Mouse (Mus musculus) ES-E14 (cell line): ENCODE results near the gene Pcdh15. TPM values are rescaled to one million over a fixed set of nuclear protein-coding genes. Genes with fewer than 3 reads are reported as not detected.

Experiments used
- DNase-seq: peaks from one replicate; pipeline ENCODE4 v3.0.0-alpha.2; 2013; ENCODE audit warnings: low read depth, low spot score
- H3K27ac ChIP-seq: 2 replicates; pipeline ENCODE4 v1.5.1; 2012; ENCODE audit warnings: low read depth, mild to moderate bottlenecking, low read length, moderate library complexity, mixed read lengths; ENCODE audit not compliant: poor library complexity, insufficient read depth, severe bottlenecking
- H3K36me3 ChIP-seq: 2 replicates; pipeline ENCODE4 v1.6.1; 2012; ENCODE audit warnings: mild to moderate bottlenecking, low read length, moderate library complexity, mixed read lengths; ENCODE audit not compliant: control insufficient read depth, poor library complexity, insufficient read depth, severe bottlenecking
- H3K4me1 ChIP-seq, 2 experiments: fragments of 150-350 bp in 1 of 2; sonication (generic) in 1 of 2; 2 replicates each; pipeline ENCODE4 v1.6.1; 2012; ENCODE audit warnings: low read length in 2 of 2, mild to moderate bottlenecking in 1 of 2, mixed read lengths in 1 of 2; ENCODE audit not compliant: control insufficient read depth in 2 of 2, insufficient read depth in 2 of 2, poor library complexity in 1 of 2
- H3K4me3 ChIP-seq, 2 experiments: fragments of 150-350 bp in 1 of 2; sonication (generic) in 1 of 2; 2 replicates each; pipeline ENCODE4 v1.5.1; 2012; ENCODE audit warnings: low read length in 2 of 2, low read depth in 1 of 2, mild to moderate bottlenecking in 1 of 2, mixed read lengths in 1 of 2; ENCODE audit not compliant: insufficient read depth in 1 of 2, poor library complexity in 1 of 2, severe bottlenecking in 1 of 2
- H3K9ac ChIP-seq: 2 replicates; pipeline ENCODE4 v1.6.1; 2012; ENCODE audit warnings: low read depth, mild to moderate bottlenecking, low read length, mixed read lengths; ENCODE audit not compliant: poor library complexity, insufficient read depth, severe bottlenecking
- H3K9me3 ChIP-seq: fragments of 150-350 bp; sonication (generic); 2 replicates; pipeline ENCODE4 v1.6.1; 2012; ENCODE audit warnings: low read depth, mild to moderate bottlenecking, low read length; ENCODE audit not compliant: control insufficient read depth, insufficient read depth
- CHD2 ChIP-seq: IDR thresholded peaks from 2 replicates; pipeline ENCODE4 v1.6.1; 2014; ENCODE audit warnings: mild to moderate bottlenecking, low read depth, low read length, inconsistent platforms
- HCFC1 ChIP-seq: IDR thresholded peaks from 2 replicates; pipeline ENCODE4 v1.6.1; 2012; ENCODE audit warnings: low read length, inconsistent platforms, borderline replicate concordance; ENCODE audit not compliant: insufficient read depth
- MAFK ChIP-seq: IDR thresholded peaks from 2 replicates; pipeline ENCODE4 v1.6.1; 2014; ENCODE audit warnings: mild to moderate bottlenecking, low read depth, low read length, inconsistent platforms; ENCODE audit not compliant: insufficient read depth
- ZC3H11A ChIP-seq: IDR thresholded peaks from 2 replicates; pipeline ENCODE4 v1.6.1; 2012; ENCODE audit warnings: low read depth, mild to moderate bottlenecking, inconsistent platforms, low read length, borderline replicate concordance
- ZNF384 ChIP-seq: IDR thresholded peaks from 2 replicates; pipeline ENCODE4 v1.6.1; 2012; ENCODE audit warnings: low read depth, low read length, inconsistent platforms
- in situ Hi-C, 2 experiments: fragments of 600-800 bp; cut with MboI; formaldehyde crosslinking; loops; one replicate each; pipeline ENCODE4 v1.15.1; 2025; ENCODE audit warnings: low sequenced_read_pairs in 2 of 2, inconsistent platforms in 1 of 2; ENCODE audit not compliant: unreplicated experiment in 2 of 2
- total RNA-seq: library from RNA; depleted of rRNA; stranded (reverse); fragments of 300-350 nt; gene quantifications from 2 replicates; pipeline ENCODE4 v1.2.3, GENCODE M21; 2012

Gene Pcdh15
- total RNA-seq, 1 experiment: 0.04 TPM

GRCm38 (mm10) chr10:73931185-73931584 lies 832.0 kb downstream of the Pcdh15 start:
- in situ Hi-C loops: no loop called here
- H3K9ac ChIP-seq: no peak overlapping the region
- H3K36me3 ChIP-seq: no peaks in the 10 kb centered on the region
- H3K9me3 ChIP-seq: no peaks in the 10 kb centered on the region
- no peak overlapping the region for H3K27ac ChIP-seq
- H3K4me1 ChIP-seq: no peaks in the 10 kb centered on the region
- H3K4me3 ChIP-seq: no peak overlapping the region
- no peak for TF ChIP-seq HCFC1
- no peak for DNase-seq

GRCm38 (mm10) chr10:73931996-73932679 lies 833.0 kb downstream of the Pcdh15 start:
- no peak for DNase-seq
- Histone ChIP-seq H3K27ac (no peak overlapping the region), H3K4me3 (no peak overlapping the region), H3K9ac (no peak overlapping the region), H3K36me3 (no peaks in the 10 kb centered on the region), H3K9me3 (no peaks in the 10 kb centered on the region), H3K4me1 (no peaks in the 10 kb centered on the region)
- no peak for TF ChIP-seq HCFC1
- in situ Hi-C loops: no loop called here

- TF ChIP-seq HCFC1 (no peak), CHD2 (no peak), MAFK (no peak), ZNF384 (no peak), ZC3H11A (no peak)
- no peaks in the 10 kb centered on the region for H3K36me3 ChIP-seq
- H3K4me1 ChIP-seq: no peaks in the 10 kb centered on the region
- H3K27ac ChIP-seq: no peak overlapping the region
- no peak overlapping the region for H3K9ac ChIP-seq
- no peaks in the 10 kb centered on the region for H3K9me3 ChIP-seq
- in situ Hi-C loops: no loop called here
- H3K4me3 ChIP-seq: no peak overlapping the region
- DNase-seq: no peak
Observed at GRCm38 (mm10) chr10:73936121-73936520, 837.0 kb downstream of the Pcdh15 start.

DNA sequence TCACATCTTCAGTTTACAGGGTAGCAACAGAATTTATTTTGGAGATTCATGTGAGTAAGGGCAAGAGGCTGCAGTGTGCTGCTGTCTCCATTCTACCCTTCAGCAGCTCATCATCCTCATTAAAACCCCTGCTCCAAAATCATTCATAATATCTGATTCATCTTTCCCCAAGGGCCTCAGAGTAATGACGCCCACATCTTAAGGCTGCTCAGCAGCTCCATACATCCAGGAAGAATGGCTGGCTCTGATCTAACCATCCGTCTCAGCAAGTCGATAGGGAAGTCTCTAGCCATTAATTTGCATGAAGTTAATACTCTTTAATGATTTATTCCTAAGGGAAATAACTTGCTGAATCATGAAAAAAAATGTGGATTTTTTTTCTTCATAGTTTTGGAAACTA lies 839.8 kb downstream of the Pcdh15 start:
- Histone ChIP-seq H3K36me3 (no peaks in the 10 kb centered on the region), H3K9me3 (no peaks in the 10 kb centered on the region), H3K9ac (no peak overlapping the region), H3K4me1 (no peaks in the 10 kb centered on the region), H3K4me3 (no peak overlapping the region), H3K27ac (no peak overlapping the region)
- TF ChIP-seq ZNF384 (no peak), CHD2 (no peak), ZC3H11A (no peak)
- in situ Hi-C loops: no loop called here
- no peak for DNase-seq

- Histone ChIP-seq H3K4me3 (no peak overlapping the region), H3K27ac (no peak overlapping the region), H3K9ac (no peak overlapping the region), H3K36me3 (no peaks in the 10 kb centered on the region), H3K9me3 (no peaks in the 10 kb centered on the region), H3K4me1 (no peaks in the 10 kb centered on the region)
- in situ Hi-C loops: no loop called here
- TF ChIP-seq CHD2 (no peak), ZNF384 (no peak), HCFC1 (no peak), MAFK (no peak), ZC3H11A (no peak)
- DNase-seq: no peak
Observed at GRCm38 (mm10) chr10:73947799-73948198, 848.7 kb downstream of the Pcdh15 start.
